Mouse (Mus musculus) heart, embryonic 16.5 days (tissue): Measurements from ENCODE around the gene Pla2g4f. TPM values are rescaled to one million over a fixed set of nuclear protein-coding genes. Genes with fewer than 3 reads are reported as not detected.

ENCODE experiments used
- ATAC-seq: fragments of 200-750 bp; cut with Nextera tagmentation; replicated peaks from 2 replicates; pipeline ENCODE4 v1.8.0; 2017; ENCODE audit warnings: moderate number of reproducible peaks; ENCODE audit not compliant: insufficient read depth, low FRiP score; ENCODE audit errors: extremely low read depth
- H3K27ac ChIP-seq: fragments of 300-500 bp; sonication (generic); 2 replicates; pipeline ENCODE4 v1.5.1; 2014; ENCODE audit warnings: mild to moderate bottlenecking, low read length, control low read depth, moderate library complexity
- H3K27me3 ChIP-seq: fragments of 300-500 bp; sonication (generic); 2 replicates; pipeline ENCODE4 v1.6.1; 2014; ENCODE audit warnings: low read length, mixed read lengths; ENCODE audit not compliant: control insufficient read depth, insufficient read depth
- H3K36me3 ChIP-seq: fragments of 300-500 bp; sonication (generic); 2 replicates; pipeline ENCODE4 v1.6.1; 2014; ENCODE audit not compliant: control insufficient read depth, insufficient read depth
- H3K4me1 ChIP-seq: fragments of 300-500 bp; sonication (generic); 2 replicates; pipeline ENCODE4 v1.6.1; 2014; ENCODE audit warnings: low read length, mixed read lengths; ENCODE audit not compliant: control insufficient read depth, insufficient read depth
- H3K4me2 ChIP-seq: fragments of 300-500 bp; sonication (generic); 2 replicates; pipeline ENCODE4 v1.6.1; 2014; ENCODE audit warnings: low read depth, mild to moderate bottlenecking, control low read depth, low read length
- H3K4me3 ChIP-seq: fragments of 300-500 bp; sonication (generic); 2 replicates; pipeline ENCODE4 v1.5.1; 2014; ENCODE audit warnings: mild to moderate bottlenecking, control low read depth, low read length
- H3K9ac ChIP-seq: fragments of 300-500 bp; sonication (generic); 2 replicates; pipeline ENCODE4 v1.6.1; 2014; ENCODE audit warnings: low read length, control low read depth
- H3K9me3 ChIP-seq: fragments of 300-500 bp; sonication (generic); replicated peaks from 2 replicates; pipeline ENCODE4 v1.6.1; 2016; ENCODE audit warnings: low read length; ENCODE audit not compliant: control insufficient read depth
- WGBS: fragments of 180-500 bp; shearing (Covaris S2); extraction: QIAGEN DNeasy Blood & Tissue Kit; methylation state at CpG from one replicate; pipeline ENCODE4 v1.1.7; 2014; 5-methylcytosine and 5-hydroxymethylcytosine counted together
- polyA plus RNA-seq: library from polyadenylated mRNA; unstranded; fragments of >200 nt; fragmentation: Nextera tagmentation; extraction: Ambion mirVana; gene quantifications from 2 replicates; pipeline ENCODE4 v1.2.1, GENCODE M21; 2015

The Pla2g4f gene
- polyA plus RNA-seq, 1 experiment from 2014 or later = 0.04 TPM

DNA sequence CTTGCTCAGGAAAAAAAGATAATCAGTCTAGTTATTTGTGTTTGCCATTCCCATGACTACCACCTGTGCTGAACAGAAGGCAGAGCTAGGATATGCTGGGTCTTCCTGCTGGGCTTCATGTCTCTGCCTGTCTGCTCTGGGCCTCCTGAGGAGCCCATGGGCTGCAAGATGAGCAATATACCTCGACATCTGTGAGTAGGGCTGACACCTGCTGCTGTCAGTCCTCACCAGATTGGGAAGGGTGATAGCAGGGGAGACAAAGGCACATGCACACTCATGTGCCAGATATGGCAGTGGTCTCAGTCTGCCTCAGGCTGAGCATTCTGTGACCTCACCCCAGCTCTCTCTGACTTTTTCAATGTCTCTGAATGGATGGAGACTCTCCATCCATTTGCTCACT is 51.1 kb downstream of the Pla2g4f start:
- WGBS = 32% methylated on average over 1 of the region's 1 CpGs
- H3K4me2 ChIP-seq = no peak overlapping the region
- no peaks in the 10 kb centered on the region for H3K9me3 ChIP-seq
- no peak for ATAC-seq
- no peak overlapping the region for H3K27ac ChIP-seq
- no peaks in the 10 kb centered on the region for H3K36me3 ChIP-seq
- H3K9ac ChIP-seq = no peak overlapping the region
- H3K4me3 ChIP-seq = no peak overlapping the region
- H3K27me3 ChIP-seq = no peaks in the 10 kb centered on the region; the same call in 1 of the 2 replicates
- H3K4me1 ChIP-seq = no peaks in the 10 kb centered on the region

GRCm38 (mm10) chr2:120261346-120261745 is 52.6 kb downstream of the Pla2g4f start:
- ATAC-seq = no peak
- no peak overlapping the region for H3K9ac ChIP-seq
- no peaks in the 10 kb centered on the region for H3K36me3 ChIP-seq
- no peak overlapping the region for H3K4me3 ChIP-seq
- no peaks in the 10 kb centered on the region; the same call in 1 of the 2 replicates for H3K27me3 ChIP-seq
- H3K4me1 ChIP-seq = no peaks in the 10 kb centered on the region
- no peak overlapping the region for H3K27ac ChIP-seq
- H3K9me3 ChIP-seq = no peaks in the 10 kb centered on the region
- 62% methylated on average over 3 of the region's 3 CpGs for WGBS
- no peak overlapping the region for H3K4me2 ChIP-seq

- Histone ChIP-seq H3K36me3 (no peaks in the 10 kb centered on the region), H3K4me2 (no peak overlapping the region), H3K4me1 (no peaks in the 10 kb centered on the region), H3K4me3 (no peak overlapping the region), H3K27me3 (no peaks in the 10 kb centered on the region), H3K9me3 (no peaks in the 10 kb centered on the region), H3K27ac (no peak overlapping the region), H3K9ac (no peak overlapping the region)
- ATAC-seq = no peak
These were observed 57.7 kb downstream of the Pla2g4f start for GRCm38 (mm10) chr2:120256259-120256658.

DNA sequence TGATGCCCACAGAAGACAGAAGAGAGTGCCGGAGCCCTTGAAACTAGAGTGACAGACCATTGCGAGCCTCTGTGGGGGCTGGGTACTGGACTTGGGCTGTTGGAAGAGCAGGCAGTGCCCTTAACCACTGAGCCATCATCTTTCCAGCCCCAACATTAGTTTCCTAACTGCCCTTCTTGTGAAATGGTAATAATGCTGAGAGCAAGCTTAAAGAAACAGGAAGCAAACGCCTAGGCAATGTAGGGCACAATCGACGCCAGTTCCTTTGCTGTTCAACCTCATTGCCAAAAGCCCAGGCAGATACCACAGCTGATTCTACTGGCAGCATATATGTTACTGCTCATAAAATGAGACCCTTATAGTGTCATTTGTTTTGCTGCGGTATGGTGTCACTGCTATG is 61.3 kb downstream of the Pla2g4f start:
- Histone ChIP-seq H3K4me3 (no peak overlapping the region), H3K9ac (no peak overlapping the region), H3K4me2 (no peak overlapping the region), H3K36me3 (no peaks in the 10 kb centered on the region), H3K4me1 (no peaks in the 10 kb centered on the region), H3K9me3 (no peaks in the 10 kb centered on the region), H3K27ac (no peak overlapping the region), H3K27me3 (no peaks in the 10 kb centered on the region)
- WGBS = 86% methylated on average over 6 of the region's 6 CpGs
- no peak for ATAC-seq

Other genes starting within 250 kb of the Pla2g4f start
- gene Ehd4, start 159.6 kb downstream of the Pla2g4f start, polyA plus RNA-seq = 163 and 195 TPM in 2 replicates
- gene Pla2g4e, start 68.8 kb downstream of the Pla2g4f start, polyA plus RNA-seq = 1.6 and 2.1 TPM in 2 replicates
- gene Pla2g4d, start 25.0 kb downstream of the Pla2g4f start, polyA plus RNA-seq = not detected in 2 replicates
- 19.3 and 19.9 TPM in 2 replicates for gene Vps39, start 39.0 kb upstream of the Pla2g4f start, polyA plus RNA-seq
- 11.2 and 11.5 TPM in 2 replicates for gene Ganc, start 89.7 kb upstream of the Pla2g4f start, polyA plus RNA-seq
- gene Tmem87a, start 89.9 kb upstream of the Pla2g4f start, polyA plus RNA-seq = 5.4 and 7.7 TPM in 2 replicates
- gene Capn3, start 141.9 kb upstream of the Pla2g4f start, polyA plus RNA-seq = 4.3 and 5.8 TPM in 2 replicates
- 35.8 and 47.4 TPM in 2 replicates for gene Zfp106, start 249.7 kb upstream of the Pla2g4f start, polyA plus RNA-seq